Mouse (Mus musculus) right cerebral cortex, postnatal 14 days (tissue): ENCODE data around the gene C330007P06Rik.
"Not testable (repeated sequence)": the region's sequence is repeated elsewhere in the genome, so short reads cannot be mapped to it uniquely, and the experiment has no call there.

Experiments used
- DNase-seq: peaks from one replicate; pipeline ENCODE4 v3.0.0; 2022

Gene C330007P06Rik

DNA sequence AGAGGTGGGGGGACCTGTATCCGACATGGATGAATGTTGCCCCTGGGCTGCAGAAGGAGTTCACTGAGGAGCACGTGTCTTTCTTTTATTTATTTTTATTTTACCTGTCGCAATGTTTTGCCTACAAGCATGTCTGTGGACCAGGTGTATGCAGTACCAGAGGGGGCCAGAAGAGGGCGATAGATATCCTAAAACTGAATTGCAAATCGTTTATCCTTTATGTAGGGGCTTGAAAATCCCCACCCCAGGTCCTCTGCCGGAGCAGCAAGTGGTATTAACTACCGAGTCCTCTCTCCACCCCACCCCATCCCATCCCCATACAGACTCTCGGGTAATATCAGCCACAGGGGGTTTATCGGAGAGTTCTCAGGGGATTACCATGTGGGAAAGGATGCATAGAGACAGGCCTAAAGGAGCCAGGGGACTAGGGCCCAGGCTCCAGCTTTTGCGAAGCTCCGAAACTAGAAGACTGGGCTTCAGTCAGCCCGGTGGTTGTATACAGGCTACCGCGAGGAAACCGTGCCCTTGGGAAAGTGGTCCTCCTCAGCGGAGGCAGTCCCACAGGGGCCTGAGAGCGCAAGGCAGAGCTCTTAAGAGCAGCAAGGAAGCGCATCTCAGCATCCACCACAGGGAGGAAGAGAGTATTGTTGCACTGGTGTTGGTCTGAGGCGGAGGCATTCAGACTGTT, 40.4 kb downstream of the C330007P06Rik start:
- DNase-seq = peak; percentile 59

DNA sequence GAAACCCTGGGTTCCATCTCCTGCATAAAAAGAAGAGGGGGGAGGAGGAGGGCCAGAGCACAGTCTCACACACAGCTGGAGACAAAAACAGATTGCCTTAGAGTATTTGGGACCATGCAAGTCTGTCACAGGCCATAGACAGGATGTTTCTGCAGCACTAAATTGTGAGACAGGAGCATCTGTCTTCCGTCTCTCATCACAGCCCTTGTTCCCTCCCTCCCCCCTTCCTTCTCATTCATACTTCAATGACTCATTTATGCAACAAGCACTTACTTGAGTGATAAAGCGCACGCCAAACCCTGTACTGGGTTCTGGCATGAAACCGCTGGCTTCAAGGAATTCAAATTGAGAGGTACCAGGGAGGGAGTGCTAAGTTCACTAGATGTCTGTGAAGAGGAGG, 42.3 kb downstream of the C330007P06Rik start:
- DNase-seq = no peak

DNA sequence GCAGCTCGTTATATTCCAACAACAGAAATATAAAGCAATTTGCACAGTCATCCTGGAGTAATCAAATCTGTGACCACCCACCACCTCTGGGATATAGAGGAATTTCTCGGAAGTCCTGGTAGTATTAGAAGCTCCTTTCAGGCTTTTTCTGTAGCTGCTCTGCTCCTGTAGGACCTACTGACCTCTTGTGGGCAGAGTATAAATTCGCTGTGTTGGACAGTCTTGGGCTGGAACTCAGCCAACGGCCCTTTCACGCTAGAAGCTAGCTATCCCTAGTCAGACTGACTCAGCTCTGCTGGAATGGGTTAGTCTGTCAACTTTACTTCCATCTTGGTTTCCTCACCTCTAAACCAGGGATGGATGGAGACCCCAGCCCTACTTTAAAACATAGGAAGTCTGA, 43.6 kb downstream of the C330007P06Rik start:
- peak; percentile 27 for DNase-seq

DNA sequence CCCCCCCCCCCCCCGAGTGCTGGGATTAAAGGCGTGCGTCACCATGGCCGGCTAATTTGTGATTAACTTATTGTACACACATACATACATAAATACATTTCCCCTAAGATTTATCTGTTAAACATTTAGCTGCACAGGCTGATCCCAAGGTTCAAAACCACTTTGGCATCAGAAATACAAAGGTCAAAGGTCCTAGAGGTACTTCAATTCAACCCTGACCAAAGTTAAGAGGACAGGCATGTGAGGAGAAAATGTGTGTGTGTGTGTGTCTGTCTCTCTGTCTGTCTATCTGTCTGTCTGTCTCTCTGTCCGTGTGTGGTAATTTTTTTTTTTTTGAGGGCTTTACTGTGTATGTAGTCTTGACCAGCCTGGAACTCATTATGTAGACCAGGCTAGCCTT, 47.0 kb downstream of the C330007P06Rik start:
- no peak for DNase-seq

DNA sequence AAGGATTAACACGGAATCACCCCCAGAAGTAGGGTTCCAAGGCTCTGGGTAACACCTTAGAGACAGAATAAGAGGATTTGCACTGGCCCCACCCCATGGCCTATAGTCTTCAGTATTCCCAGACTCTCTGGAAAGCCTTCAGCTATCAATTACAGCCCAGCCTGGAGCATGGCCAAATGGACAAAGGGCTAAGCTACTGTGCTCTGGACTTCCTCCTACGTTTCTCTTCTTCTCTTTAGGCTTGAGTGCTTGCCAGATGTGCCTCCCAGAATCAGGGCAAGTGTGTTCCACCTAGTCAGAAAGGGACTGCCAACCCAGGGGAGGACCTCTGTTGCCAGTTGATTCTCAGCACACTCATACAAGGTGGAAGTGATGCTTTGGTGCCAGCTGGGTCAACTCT, 48.9 kb downstream of the C330007P06Rik start:
- no peak for DNase-seq

DNA sequence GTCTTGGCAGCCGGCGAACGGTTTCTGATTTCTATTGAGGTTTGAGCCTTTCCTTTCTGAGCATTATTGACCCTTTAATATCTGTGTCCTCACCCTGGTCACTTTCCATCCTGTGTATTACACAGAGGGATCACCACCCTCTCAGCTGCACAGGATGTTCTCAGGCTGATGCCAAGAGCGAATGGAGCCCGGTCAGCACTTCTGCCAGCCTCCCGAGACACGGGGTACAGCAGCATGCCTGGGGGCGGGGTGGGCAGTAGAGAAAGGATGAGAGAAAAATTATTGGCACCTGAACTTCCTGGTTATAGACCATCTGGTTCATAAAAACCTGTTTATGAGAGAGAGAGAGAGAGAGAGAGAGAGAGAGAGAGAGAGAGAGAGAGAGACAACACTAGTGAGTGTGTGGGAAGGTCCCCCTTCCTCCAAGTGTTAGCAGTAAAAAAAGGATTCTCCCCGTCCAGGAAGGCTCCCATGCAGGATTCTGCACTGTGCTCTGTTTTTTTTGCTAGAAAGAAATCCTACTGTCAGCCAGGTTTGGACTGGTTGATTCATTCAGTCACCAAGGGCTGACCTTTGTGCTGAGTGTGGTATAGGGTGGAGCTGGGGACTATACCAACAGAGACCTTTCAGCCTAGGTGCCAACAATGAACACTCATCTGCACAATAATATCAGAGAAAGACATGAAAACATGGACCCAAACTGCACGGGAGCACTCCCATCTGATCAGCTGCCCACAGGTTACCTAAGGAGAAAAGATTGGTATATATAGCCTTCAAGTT, 49.8 kb downstream of the C330007P06Rik start:
- no peak for DNase-seq

DNA sequence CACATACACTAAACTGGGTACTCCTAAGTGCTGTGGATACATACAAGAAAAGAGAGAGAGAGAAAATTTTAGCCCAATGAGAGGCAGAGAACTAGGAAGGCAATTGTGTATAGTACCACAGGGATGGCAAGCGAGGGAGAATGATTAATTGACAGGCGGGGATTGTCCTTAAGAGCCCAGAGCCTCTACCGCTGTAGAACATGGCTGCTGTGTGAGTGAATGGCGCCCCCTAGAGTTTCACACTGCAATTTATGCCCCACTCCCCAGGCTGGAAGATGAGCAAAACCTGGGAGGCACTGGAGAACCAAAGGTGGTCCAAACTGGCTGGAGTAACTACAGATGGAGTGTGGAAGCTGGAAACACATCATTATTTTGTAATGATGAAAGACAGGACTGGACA, 53.7 kb downstream of the C330007P06Rik start:
- peak; percentile 17 for DNase-seq

DNA sequence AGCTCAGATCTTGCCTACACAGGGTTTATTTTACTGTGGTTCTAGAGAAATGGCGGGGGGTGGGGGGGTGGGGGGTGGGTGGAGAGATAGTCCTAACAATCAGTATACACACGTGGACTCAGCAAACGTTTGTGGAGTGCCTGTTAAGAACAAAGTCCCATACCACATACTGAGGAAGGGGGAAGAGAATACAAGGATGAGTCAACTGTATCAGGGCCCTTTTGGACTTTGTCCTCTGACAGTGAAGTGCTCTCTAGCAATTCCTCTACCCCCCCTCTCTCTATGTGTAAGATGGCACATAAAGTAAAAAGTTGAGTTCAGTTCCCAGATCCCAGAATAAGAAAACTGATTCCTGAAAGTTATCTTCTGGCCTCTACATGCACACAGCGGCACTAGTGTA, 54.3 kb downstream of the C330007P06Rik start:
- no peak for DNase-seq

DNA sequence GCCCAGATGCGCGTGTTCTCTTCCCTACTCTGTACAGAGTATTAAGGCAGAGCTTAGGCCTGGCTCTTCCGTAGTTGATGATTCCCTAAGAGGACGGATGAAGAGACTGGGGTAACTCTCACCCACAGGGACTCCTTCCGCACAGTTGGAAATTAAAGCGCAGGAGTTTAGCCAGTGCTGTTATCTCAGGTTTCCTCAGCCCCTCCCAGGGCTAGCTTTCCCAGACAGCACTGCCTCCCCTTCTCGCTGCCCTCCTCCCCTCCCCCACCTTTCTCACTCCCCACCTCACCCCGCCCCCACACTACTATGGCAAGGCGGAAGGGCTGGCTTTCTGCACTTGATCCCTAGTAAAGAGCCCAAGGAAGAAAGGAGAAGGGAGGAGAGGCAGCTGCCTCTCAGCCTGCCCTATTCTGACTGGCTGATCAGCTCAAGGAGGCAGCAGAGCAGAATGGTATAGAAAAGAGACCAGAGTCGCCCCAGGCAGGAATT, 56.9 kb downstream of the C330007P06Rik start:
- no peak for DNase-seq

DNA sequence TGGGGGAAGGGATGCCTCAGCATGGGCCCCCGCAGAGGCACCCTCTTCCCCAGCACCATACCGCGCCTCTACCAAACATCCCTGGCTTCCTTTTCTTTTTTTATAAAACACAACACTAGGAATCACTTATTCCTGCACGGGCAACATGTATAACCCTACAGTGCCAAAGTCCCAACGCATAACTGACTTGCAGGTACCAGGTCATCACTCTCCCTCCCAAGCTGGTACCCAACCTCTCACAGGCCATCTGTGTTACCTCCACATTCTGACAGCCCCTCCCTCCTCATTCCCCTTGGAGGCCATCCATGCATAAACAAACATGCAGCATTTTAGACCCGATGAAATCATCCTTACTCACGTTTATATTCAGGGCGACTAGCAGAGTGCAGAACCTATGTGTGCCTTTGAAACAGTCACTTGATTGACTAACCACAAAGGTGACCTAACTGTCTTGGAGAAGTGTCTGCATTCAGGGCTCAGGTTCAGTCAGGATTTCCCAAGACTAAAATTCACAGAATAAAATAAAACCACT, 57.5 kb downstream of the C330007P06Rik start:
- DNase-seq = no peak

DNA sequence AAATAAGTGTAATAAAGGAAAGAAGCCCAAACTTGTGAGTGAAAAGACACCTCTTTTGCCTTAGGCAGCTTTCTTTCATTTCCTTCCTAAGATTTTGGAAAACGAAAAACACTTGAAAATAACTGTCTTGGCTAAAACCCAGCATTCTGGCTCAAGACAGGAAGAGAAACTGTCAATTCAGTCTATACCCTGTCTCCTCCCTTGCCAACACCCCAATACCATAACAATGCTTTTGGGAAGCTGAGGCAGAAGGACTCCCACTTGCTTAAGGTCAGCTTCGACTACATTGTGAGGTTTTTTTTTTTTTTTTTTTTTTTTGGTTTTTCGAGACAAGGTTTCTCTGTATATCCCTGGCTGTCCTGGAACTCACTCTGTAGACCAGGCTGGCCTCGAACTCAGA, 58.5 kb downstream of the C330007P06Rik start:
- no peak for DNase-seq

DNA sequence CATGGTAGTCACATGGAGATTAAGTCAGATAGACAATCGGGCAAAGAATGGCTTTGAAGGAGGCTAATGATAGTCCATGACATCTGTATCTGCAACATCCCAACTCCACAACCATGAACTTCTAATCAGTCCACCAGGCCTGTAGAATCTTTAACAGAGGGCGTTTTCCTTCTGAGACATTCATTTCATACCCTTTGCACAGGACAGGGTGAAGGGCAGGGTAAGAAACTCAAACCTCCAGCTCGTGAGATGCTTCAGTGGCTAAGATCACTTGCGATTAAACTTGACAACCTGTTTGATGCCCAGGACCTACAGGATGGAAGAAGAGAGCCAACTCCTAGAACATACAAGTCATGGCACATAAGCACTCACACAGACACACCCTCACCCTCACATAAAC, 58.9 kb downstream of the C330007P06Rik start:
- no peak for DNase-seq

DNA sequence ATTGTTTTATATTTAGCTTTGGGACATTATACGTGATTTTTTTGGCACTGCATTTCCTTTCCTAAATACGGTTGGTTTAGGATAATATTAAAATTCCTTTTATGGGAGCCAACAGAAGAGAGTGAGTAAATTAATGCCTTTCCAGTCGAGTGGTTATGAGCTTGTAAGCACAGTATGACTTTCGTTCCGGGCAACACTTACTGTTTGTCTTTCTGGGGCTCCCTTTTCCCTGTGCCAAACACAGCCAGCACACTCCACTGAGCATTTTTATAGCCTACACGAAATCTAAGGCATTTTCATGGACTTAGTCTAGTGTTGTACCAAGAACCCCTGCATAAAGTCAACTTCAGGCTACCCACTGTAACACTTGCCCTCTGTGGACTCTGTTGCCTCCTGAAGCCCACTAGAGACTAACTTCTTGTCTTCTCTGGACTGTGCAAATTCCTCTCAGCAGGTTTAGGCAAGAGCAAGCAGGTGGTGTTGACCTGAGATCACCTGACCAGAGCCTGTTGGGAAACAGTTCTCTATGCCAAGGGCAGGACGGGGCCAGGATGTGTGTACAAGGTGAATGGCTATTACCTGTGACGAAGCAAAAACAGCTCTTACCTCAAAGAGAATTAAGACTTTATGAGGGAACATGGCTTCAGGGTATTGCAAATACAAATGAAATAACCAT, 59.6 kb downstream of the C330007P06Rik start:
- no peak for DNase-seq

DNA sequence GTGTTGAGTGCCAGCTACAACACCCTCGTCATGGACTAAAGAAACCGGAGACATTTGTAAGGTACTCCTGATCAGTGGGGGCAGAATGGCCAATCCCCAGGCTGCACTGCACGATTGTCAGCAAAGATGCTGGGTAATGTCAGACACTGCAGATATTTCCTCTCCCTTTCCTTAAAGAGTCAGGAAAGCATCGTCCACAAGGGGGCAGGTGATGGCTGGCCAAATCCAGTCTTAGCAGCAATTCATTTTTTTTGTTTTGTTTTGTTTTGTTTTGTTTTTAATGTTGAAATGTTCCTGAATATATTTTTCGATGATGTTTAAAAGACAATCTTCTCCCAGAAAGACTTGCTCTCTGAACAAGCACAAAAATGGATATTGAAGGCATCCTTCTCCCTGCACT, 62.5 kb downstream of the C330007P06Rik start:
- DNase-seq = peak; percentile 46

DNA sequence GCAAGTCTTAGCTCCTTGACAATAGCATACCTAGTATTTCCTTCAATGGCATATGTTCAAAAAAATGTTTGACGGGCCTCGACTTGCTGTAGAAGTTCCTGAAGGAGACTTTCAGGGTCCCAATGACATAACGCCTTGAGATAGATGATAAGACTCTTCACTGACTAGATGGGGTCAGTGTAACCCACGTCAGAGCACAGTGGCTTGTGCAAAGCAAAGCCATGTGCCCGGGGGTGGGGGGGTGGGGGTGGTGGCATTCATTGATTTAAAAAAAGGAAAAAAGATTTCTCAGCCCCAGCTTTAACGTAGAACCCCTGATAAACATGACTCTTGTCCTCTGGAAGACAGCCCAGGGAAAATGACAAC, 65.6 kb downstream of the C330007P06Rik start:
- no peak for DNase-seq

DNA sequence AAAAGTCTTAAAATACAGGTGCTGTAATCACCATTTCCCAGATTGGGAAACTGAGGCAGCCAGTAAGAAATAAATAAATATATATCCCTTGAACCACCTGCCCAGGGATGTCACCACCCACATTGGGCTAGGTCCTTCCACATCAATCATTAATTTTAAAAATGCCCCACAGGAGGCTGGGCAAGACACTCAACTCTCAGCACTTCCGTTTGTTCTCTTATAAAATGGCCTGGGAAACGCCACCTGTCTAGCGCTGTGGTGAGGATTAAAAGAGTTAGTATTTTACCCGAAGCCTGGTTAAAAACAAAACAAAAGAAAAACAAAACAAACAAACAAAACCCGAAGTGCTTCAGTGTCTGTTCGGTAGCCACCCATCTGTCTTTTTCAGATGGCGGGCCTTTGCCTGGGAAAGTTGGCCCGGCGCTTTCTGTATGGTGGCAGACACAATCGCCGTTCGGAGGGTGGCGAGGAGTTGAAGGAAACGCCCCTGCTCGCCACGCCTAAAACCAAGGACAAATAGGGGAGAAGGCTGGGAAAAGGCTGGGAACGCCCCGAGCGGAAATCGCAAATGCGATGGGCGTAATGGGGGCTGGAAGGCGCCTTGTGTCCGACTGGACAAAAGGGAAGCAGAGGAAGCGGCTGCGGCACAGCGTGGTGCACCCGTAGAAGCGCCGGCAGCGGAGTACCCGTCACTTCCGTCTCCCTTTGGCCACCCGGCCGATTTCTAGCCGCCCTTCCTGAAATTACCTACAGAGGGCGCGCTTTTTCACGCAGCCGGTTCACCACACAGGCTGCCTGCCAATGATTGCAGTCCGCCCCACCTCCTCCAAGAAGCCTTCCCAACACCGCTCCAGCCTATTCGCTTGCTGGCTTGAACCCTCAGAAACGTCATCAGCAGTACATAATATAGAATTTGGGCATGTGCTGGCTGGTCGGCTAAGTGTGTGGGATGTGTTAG, 66.3 kb downstream of the C330007P06Rik start:
- peak; percentile 82 for DNase-seq

DNA sequence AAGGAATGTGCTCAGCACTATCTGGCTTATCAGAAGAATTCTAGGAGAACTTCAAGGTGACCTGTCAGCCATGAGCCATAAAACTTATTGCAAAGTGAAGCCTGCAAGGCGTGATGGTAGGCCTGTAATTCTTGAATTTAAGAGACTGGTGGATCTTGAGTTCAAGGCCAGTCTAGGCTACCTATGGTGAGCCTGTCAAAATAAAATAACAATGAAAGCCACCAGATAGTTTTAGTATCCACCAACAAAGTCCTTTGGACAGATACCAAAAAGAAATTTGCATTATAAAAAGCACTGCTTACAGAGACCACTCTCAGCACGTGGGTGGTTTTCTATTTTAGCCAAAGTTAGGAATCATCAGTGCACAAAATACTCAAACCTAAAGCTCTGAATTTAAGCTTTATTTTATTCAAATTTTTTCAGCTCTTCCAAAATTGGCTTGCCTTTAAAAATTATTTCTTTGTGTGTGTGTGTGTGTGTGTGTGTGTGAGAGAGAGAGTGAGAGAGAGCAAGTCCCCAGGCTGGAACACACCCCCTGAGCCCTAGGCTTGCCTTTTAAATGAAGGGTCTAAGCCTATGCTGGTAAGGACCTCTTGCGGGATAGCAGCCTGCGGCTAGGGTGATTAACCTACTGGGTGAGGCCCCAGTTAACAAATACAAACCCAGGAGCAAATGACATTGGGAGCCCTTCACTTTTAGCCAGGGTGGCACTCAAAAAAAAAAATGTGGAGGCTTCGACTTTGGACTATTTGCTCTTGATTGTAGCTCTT, 68.3 kb downstream of the C330007P06Rik start:
- DNase-seq = no peak

DNA sequence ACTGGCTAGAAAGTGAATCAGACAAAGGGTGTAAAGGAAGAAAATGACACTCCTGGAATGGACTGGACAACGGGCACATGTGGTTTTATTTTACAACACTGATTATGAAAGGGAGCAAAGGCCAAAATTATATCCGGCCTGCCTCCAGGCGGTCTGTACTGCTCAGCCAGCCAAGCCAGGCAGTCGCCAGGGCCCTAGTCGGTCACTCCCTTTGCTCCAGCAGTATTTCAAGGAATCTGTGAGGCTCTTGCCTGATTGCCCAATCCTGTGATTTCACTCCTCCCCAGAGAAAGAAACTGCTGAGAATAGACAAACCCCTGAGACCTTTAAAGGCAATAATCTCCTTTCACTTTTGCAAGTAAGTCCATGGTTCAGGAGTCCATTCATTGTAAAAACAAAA, 69.7 kb downstream of the C330007P06Rik start:
- DNase-seq = no peak

DNA sequence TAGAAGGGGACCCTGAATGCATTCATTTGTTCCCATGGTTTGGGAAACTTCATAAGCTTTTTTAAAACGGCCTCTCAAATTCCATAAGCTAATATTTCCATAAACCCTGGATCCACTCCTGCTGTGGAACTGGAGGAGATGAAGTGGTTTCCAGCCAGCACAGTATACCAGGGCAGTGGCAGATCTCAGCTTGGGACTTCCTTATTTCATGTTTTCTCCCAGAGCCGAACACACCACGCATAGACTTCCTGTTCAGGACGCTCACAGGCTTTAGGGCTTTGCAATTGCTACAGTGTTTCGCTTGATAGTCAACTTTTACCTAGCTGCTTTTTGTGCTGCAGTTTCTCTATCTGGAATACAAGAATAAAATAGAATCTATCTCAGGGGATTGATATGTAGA, 70.7 kb downstream of the C330007P06Rik start:
- DNase-seq = no peak

DNA sequence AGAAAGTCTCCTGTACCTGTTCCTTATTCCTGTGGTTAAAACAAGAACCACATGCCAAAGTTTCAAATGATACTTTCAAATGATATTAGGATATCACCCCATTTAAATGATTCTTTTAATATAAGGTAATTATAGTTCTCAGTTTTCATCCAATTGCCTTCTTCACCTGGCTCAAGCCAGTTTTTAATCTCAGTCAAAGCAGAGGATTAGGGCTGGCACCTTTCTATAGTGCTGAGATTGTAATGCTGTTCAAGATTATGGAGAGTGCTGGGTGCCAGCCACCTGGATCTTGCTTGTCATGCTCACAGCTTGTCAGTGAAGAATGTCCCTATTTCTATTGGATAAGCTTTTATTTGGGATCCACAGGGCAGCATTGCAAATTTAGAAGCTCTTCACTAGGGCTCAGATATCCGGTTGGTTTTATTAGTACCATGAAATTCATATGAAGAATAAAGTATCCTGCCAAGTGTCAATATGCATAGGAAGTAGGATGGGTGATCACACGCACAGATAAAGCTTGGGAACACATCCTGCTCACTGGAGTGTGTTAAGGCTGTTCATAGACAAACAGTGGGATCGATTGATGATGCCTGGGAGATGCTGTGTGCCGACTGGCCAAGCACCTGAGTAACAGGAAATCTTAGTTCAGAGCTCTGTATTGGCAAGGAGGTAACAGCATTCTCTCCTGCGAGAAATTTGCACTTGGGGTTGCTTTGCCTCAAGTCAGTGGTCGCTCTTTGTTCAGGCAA, 74.6 kb downstream of the C330007P06Rik start:
- DNase-seq = no peak

DNA sequence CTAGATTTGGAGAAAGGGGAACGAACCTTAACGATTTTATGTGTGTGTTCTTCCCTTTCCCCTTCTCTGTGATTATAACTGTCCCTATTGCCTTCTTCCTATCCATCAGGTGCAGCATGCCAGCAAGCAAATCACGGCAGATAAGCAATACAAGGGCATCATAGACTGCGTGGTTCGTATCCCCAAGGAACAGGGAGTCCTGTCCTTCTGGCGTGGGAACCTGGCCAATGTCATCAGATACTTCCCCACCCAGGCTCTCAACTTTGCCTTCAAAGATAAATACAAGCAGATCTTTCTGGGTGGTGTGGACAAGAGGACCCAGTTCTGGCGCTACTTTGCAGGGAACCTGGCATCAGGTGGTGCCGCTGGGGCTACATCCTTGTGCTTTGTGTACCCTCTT, 77.2 kb downstream of the C330007P06Rik start:
- DNase-seq = not testable (repeated sequence)
